Mouse (Mus musculus): ENCODE data around the gene Galnt17.

- no peak for TF ChIP-seq POLR2A (IDR thresholded peaks at IDR 0.05; ENCODE audit: low read depth, low read length)
- TF ChIP-seq CTCF (IDR thresholded peaks at IDR 0.05; ENCODE audit: extremely low read depth, insufficient read length, insufficient replicate concordance, low read depth, low read length): no peak
Measured at GRCm38 (mm10) chr5:131177168-131177567, 131.1 kb downstream of the Galnt17 start.
